Mouse (Mus musculus) midbrain, embryonic 12.5 days (tissue): ENCODE data around the gene St8sia1. TPM values are rescaled to one million over a fixed set of nuclear protein-coding genes. Genes with fewer than 3 reads are reported as not detected.

ENCODE experiments used
- ATAC-seq: fragments of 200-750 bp; cut with Nextera tagmentation; 2 replicates; pipeline ENCODE4 v1.8.0; 2017; ENCODE audit warnings: low read depth, moderate TSS enrichment, moderate library complexity; ENCODE audit not compliant: low FRiP score
- H3K27ac ChIP-seq: fragments of 300-500 bp; sonication (generic); replicated peaks from 2 replicates; pipeline ENCODE4 v1.5.1; 2016; ENCODE audit warnings: mild to moderate bottlenecking
- H3K27me3 ChIP-seq: fragments of 300-500 bp; sonication (generic); 2 replicates; pipeline ENCODE4 v1.6.1; 2016; ENCODE audit warnings: mild to moderate bottlenecking
- H3K36me3 ChIP-seq: fragments of 300-500 bp; sonication (generic); 2 replicates; pipeline ENCODE4 v1.6.1; 2016
- H3K4me1 ChIP-seq: fragments of 300-500 bp; sonication (generic); 2 replicates; pipeline ENCODE4 v1.6.1; 2016
- H3K4me2 ChIP-seq: fragments of 300-500 bp; sonication (generic); replicated peaks from 2 replicates; pipeline ENCODE4 v1.6.1; 2016; ENCODE audit warnings: mild to moderate bottlenecking, moderate library complexity
- H3K4me3 ChIP-seq: fragments of 300-500 bp; sonication (generic); 2 replicates; pipeline ENCODE4 v1.5.1; 2016; ENCODE audit warnings: mild to moderate bottlenecking
- H3K9ac ChIP-seq: fragments of 300-500 bp; sonication (generic); replicated peaks from 2 replicates; pipeline ENCODE4 v1.6.1; 2016; ENCODE audit warnings: mild to moderate bottlenecking, moderate library complexity
- H3K9me3 ChIP-seq: fragments of 300-500 bp; sonication (generic); 2 replicates; pipeline ENCODE4 v1.6.1; 2016; ENCODE audit warnings: mild to moderate bottlenecking
- WGBS: fragments of 180-500 bp; shearing (Covaris S2); methylation state at CpG from one replicate; pipeline ENCODE4 v1.1.7; 2016; 5-methylcytosine and 5-hydroxymethylcytosine counted together
- polyA plus RNA-seq: library from polyadenylated mRNA; unstranded; fragments of >200 nt; fragmentation: Nextera tagmentation; extraction: Ambion mirVana; gene quantifications from 2 replicates; pipeline ENCODE4 v1.2.1, GENCODE M21; 2016

St8sia1 gene
- polyA plus RNA-seq, 1 experiment from 2014 or later = 7.9 TPM

- WGBS = 94% methylated on average over 9 of the region's 9 CpGs
Measured at GRCm38 (mm10) chr6:142888970-142889740, 75.1 kb downstream of the St8sia1 start.

GRCm38 (mm10) chr6:142888346-142888745 lies 75.9 kb downstream of the St8sia1 start:
- H3K9me3 ChIP-seq = no peaks in the 10 kb centered on the region
- 0 out of 2 replicates have a peak, but pooled peaks cover 3% of the 10 kb centered on the region for H3K36me3 ChIP-seq
- H3K9ac ChIP-seq = no peak overlapping the region
- H3K4me2 ChIP-seq = no peak overlapping the region
- no peak for ATAC-seq
- WGBS = 81% methylated on average over 6 of the region's 6 CpGs
- no peaks in the 10 kb centered on the region for H3K27me3 ChIP-seq
- no peak overlapping the region for H3K27ac ChIP-seq
- no peaks in the 10 kb centered on the region for H3K4me1 ChIP-seq
- H3K4me3 ChIP-seq = no peak overlapping the region

More at GRCm38 (mm10) chr6:142888970-142889740, 75.1 kb downstream of the St8sia1 start:
- Histone ChIP-seq H3K9me3 (no peaks in the 10 kb centered on the region), H3K4me2 (no peak overlapping the region), H3K27me3 (no peaks in the 10 kb centered on the region), H3K9ac (no peak overlapping the region), H3K4me1 (no peaks in the 10 kb centered on the region), H3K27ac (no peak overlapping the region), H3K36me3 (0 out of 2 replicates have a peak, but pooled peaks cover 3% of the 10 kb centered on the region), H3K4me3 (no peak overlapping the region)
- ATAC-seq = no peak

GRCm38 (mm10) chr6:142887375-142887774 lies 76.9 kb downstream of the St8sia1 start:
- Histone ChIP-seq H3K27ac (no peak overlapping the region), H3K4me2 (no peak overlapping the region), H3K27me3 (no peaks in the 10 kb centered on the region), H3K9me3 (no peaks in the 10 kb centered on the region), H3K9ac (no peak overlapping the region), H3K4me3 (no peak overlapping the region), H3K4me1 (no peaks in the 10 kb centered on the region), H3K36me3 (0 out of 2 replicates have a peak, but pooled peaks cover 3% of the 10 kb centered on the region)
- ATAC-seq = no peak
- 91% methylated on average over 1 of the region's 1 CpGs for WGBS

GRCm38 (mm10) chr6:142885364-142886154 lies 78.7 kb downstream of the St8sia1 start:
- no peak overlapping the region for H3K27ac ChIP-seq
- 0 out of 2 replicates have a peak, but pooled peaks cover 3% of the 10 kb centered on the region for H3K36me3 ChIP-seq
- 92% methylated on average over 11 of the region's 11 CpGs for WGBS
- H3K27me3 ChIP-seq = no peaks in the 10 kb centered on the region
- no peaks in the 10 kb centered on the region for H3K4me1 ChIP-seq
- no peak overlapping the region for H3K9ac ChIP-seq
- ATAC-seq = no peak
- H3K9me3 ChIP-seq = no peaks in the 10 kb centered on the region
- H3K4me2 ChIP-seq = no peak overlapping the region
- no peak overlapping the region for H3K4me3 ChIP-seq

- WGBS = 70% methylated on average over 9 of the region's 9 CpGs
- Histone ChIP-seq H3K27me3 (no peaks in the 10 kb centered on the region), H3K4me3 (no peak overlapping the region), H3K4me1 (peaks cover 7% of the 10 kb centered on the region), H3K4me2 (no peak overlapping the region), H3K36me3 (0 out of 2 replicates have a peak, but pooled peaks cover 3% of the 10 kb centered on the region), H3K9me3 (no peaks in the 10 kb centered on the region), H3K27ac (no peak overlapping the region), H3K9ac (no peak overlapping the region)
- 0 out of 2 replicates have a peak, but pooled peaks have one; percentile 51 for ATAC-seq
Measured at GRCm38 (mm10) chr6:142884128-142884527, 80.1 kb downstream of the St8sia1 start.

- no peaks in the 10 kb centered on the region for H3K27me3 ChIP-seq
- no peaks in the 10 kb centered on the region for H3K36me3 ChIP-seq
- no peaks in the 10 kb centered on the region for H3K9me3 ChIP-seq
- no peak overlapping the region for H3K27ac ChIP-seq
- ATAC-seq = no peak
- H3K9ac ChIP-seq = no peak overlapping the region
- peaks cover 32% of the 10 kb centered on the region for H3K4me1 ChIP-seq
- 94% methylated on average over 8 of the region's 8 CpGs for WGBS
- H3K4me3 ChIP-seq = no peak overlapping the region
- no peak overlapping the region for H3K4me2 ChIP-seq
Measured at GRCm38 (mm10) chr6:142880849-142881470, 83.3 kb downstream of the St8sia1 start.

- no peak overlapping the region for H3K4me2 ChIP-seq
- 0 out of 2 replicates have a peak, but pooled peaks cover 3% of the 10 kb centered on the region for H3K36me3 ChIP-seq
- H3K4me3 ChIP-seq = no peak overlapping the region
- H3K4me1 ChIP-seq = peaks cover 37% of the 10 kb centered on the region
- H3K27ac ChIP-seq = no peak overlapping the region
- H3K9me3 ChIP-seq = no peaks in the 10 kb centered on the region
- no peak for ATAC-seq
- no peak overlapping the region for H3K9ac ChIP-seq
- WGBS = 52% methylated on average over 15 of the region's 15 CpGs
- no peaks in the 10 kb centered on the region for H3K27me3 ChIP-seq
Measured at GRCm38 (mm10) chr6:142878744-142879701, 85.2 kb downstream of the St8sia1 start.

GRCm38 (mm10) chr6:142877221-142877620 lies 87.0 kb downstream of the St8sia1 start:
- Histone ChIP-seq H3K27ac (peak overlapping the region; percentile 81), H3K4me1 (peaks cover 37% of the 10 kb centered on the region), H3K27me3 (no peaks in the 10 kb centered on the region), H3K4me3 (no peak overlapping the region), H3K36me3 (0 out of 2 replicates have a peak, but pooled peaks cover 3% of the 10 kb centered on the region), H3K4me2 (peak overlapping the region; percentile 5; the same call in 1 of the 2 replicates), H3K9me3 (no peaks in the 10 kb centered on the region), H3K9ac (0 out of 2 replicates have a peak overlapping the region, but pooled peaks have one; percentile 6)
- ATAC-seq = peak; percentile 28
- WGBS = 43% methylated on average over 6 of the region's 6 CpGs

- peak overlapping the region; percentile 81 for H3K27ac ChIP-seq
- no peaks in the 10 kb centered on the region for H3K9me3 ChIP-seq
- H3K4me2 ChIP-seq = peak overlapping the region; percentile 5
- H3K36me3 ChIP-seq = 0 out of 2 replicates have a peak, but pooled peaks cover 3% of the 10 kb centered on the region
- 10% methylated on average over 8 of the region's 8 CpGs for WGBS
- H3K27me3 ChIP-seq = no peaks in the 10 kb centered on the region
- H3K4me3 ChIP-seq = no peak overlapping the region
- ATAC-seq = peak; percentile 79
- peaks cover 37% of the 10 kb centered on the region for H3K4me1 ChIP-seq
- no peak overlapping the region for H3K9ac ChIP-seq
Measured at GRCm38 (mm10) chr6:142876279-142876899, 87.9 kb downstream of the St8sia1 start.

GRCm38 (mm10) chr6:142873795-142874563 lies 90.3 kb downstream of the St8sia1 start:
- H3K4me1 ChIP-seq = peaks cover 28% of the 10 kb centered on the region
- 87% methylated on average over 11 of the region's 11 CpGs for WGBS
- ATAC-seq = no peak
- H3K4me2 ChIP-seq = no peak overlapping the region
- no peaks in the 10 kb centered on the region for H3K27me3 ChIP-seq
- no peaks in the 10 kb centered on the region for H3K9me3 ChIP-seq
- no peak overlapping the region for H3K27ac ChIP-seq
- 0 out of 2 replicates have a peak, but pooled peaks cover 3% of the 10 kb centered on the region for H3K36me3 ChIP-seq
- H3K4me3 ChIP-seq = no peak overlapping the region
- no peak overlapping the region for H3K9ac ChIP-seq
